Mouse (Mus musculus) inflammation-experienced regulatory T-cells, adult 16 weeks (primary cell): ENCODE measurements around the gene Trappc3l. TPM values are rescaled to one million over a fixed set of nuclear protein-coding genes. Genes with fewer than 3 reads are reported as not detected.

Experiments
- polyA plus RNA-seq: library from polyadenylated mRNA; unstranded; fragments of 100-300 nt; shearing (Covaris generic); gene quantifications from one replicate; pipeline ENCODE4 v1.2.1, GENCODE M21; 2017

Trappc3l gene
- polyA plus RNA-seq: not detected

DNA sequence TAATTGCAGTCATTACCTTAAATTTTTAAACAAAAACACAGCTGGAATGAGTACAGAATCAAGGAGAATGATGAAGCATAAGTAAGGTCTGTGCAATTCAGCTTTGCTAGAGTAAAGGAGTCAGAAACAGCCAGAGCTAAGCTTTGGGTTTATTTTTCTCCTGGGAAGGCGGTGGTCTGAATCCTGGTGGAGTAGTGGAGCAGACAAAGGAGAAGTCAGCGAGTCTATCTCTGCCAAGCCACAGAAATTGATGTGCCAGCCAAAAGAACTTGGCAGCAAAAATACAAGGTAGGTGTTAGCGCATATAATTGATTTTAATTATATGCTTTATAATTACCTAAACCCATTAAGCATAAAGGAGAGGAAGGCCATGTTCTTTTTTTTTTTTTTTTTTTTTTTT is at the start of gene Trappc3l:
Trappc3l (plus strand) TSS at position 197 of the 400 bp plus-strand sequence.

DNA sequence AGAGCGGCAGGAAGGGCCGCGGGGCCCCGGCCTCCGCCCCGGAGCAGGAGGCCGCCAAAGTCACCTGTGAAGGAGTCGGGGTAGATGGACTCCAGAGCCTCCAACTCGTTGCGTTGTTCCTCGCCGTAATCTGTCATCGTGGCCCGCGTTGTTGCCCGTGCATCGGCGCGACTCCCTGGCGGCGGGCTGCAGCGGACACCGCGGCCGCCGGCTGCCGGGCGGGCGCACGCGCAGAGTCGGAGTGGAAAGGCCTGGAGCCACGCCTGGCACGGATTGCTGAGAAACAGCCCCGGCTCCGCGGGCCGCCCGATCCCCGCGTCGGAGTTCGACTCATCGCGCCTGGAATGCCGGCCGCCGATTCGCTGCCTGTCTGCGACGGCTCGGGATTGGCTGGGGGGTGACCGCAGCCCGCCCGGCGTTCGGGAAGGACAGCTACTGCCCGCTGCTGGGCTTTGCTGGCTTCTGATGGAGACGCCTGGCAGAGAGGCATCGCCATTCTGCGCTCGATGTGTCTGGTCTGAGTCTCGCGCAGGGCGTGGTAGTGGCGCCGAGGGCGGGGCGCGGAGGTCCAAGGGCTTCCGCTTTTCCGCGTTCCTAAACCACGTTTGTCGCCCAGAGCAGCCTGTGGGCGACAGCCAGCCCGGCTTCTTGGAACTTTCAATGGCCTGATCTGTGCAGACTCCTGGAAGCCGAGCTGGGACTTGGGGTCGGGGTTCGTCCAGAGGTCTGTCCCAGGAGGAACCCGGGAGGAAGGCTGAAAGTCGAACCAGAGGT is 17.9 kb upstream of the Trappc3l start, which contains the start of gene Rwdd1:
Rwdd1 (minus strand) TSS at position 323 of the 774 bp plus-strand sequence.

DNA sequence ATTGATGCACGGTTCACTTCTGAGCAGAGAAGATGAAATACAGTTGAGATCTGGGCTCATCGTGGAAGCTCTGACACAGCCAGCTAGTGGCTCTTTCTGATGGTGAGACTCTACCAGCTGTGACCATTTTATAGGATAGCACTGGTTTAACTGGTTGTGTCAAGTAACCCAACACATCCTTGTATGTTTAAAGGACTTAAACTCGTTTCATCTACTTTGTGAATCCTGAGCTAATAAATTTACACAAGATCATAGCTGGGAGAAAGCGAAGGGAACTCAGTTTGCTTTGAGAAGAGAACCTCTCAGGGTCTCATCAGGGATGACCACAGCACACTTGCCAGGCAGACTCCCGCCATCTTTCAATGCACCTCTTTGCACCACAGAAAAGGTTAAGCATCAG is 6.8 kb downstream of the Trappc3l start, which contains the start of gene Calhm4:
Calhm4 (minus strand) TSS at position 101 of the 400 bp plus-strand sequence.

DNA sequence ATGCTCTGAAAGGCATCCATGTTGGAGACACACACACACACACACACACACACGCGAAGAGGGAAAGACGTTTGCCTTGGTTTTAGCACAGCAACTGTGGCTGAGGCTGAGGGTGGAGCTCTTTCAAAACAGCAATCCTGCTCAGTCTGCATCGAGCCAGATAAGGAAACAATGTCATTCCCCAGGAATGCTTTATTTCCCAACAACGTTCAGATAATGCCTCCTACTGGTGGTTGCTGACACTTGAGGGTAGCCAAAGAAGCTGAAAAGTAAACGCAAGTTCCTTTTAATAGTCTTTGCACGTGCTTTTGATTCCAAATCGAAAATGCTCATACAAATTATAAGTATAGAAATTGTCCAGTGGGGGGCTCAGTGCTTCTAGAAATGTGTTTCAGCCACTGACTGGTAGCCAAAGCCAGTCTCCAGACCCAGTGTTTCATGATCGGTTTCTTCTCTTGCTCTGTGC is 59.1 kb downstream of the Trappc3l start, which contains the start of gene Calhm5:
Calhm5 (minus strand) TSS at position 102 of the 466 bp plus-strand sequence.

DNA sequence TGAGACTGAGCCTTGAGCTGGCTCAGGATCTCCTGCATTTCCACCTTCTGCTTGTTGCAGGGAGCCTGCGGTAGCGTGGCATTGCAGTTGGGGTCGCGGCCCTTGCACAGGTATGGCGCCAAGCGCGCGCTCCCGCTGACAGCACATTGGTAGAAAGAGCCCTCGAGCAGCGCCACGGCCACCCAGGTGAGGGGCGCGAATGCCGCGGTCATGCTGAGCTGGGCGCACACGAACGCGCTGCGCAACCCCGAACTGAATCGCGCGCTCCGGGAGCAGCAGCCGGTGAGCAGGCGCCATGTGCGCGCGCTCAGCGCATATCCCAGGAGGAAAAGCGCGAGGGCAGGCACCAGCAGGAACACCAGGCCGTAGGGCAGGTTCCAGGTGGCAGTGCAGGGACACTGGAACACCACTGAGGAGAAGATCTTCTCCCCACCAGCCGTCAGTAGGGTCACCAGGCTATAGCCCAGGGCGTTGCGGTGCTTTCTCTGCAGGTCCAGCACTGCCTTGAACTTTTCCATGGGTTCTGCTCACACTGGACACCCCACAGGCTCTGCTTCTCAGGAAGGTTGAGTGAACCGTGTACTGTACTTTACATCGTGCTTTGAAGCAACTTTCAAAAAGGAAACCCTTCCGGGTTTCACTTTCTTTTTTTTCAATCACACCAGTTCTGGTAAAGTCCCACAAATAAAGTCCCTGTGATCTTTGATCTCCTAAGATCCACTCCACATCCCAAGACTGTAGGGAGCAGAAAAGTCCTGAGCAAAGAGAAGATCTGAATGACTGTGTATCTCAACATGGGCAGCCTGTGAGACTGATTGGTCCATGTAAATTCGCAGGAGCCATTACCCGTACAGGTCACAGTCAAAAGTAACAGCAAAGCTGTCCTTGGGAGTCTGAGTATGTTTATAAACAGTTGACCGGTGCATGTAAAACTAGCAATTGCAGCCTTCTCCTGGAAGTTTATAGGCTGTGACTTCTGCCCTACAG is 90.3 kb downstream of the Trappc3l start, which contains the start of gene Calhm6:
Calhm6 (minus strand) TSS at position 593 of the 987 bp plus-strand sequence.

Other genes starting within 250 kb of the Trappc3l start
- not detected for gene Sult3a1, start 179.9 kb upstream of the Trappc3l start, polyA plus RNA-seq
- not detected for gene Rsph4a, start 132.5 kb upstream of the Trappc3l start, polyA plus RNA-seq
- 74.1 TPM for gene Zup1, start 86.3 kb upstream of the Trappc3l start, polyA plus RNA-seq
- 81.0 TPM for gene Rwdd1, start 18.0 kb upstream of the Trappc3l start, polyA plus RNA-seq
- gene Calhm4, start 6.7 kb downstream of the Trappc3l start, polyA plus RNA-seq: not detected
- gene Calhm5, start 58.9 kb downstream of the Trappc3l start, polyA plus RNA-seq: not detected
- gene Calhm6, start 90.4 kb downstream of the Trappc3l start, polyA plus RNA-seq: 27.0 TPM
- gene Dse, start 170.1 kb downstream of the Trappc3l start, polyA plus RNA-seq: 7.5 TPM
- 84.7 TPM for gene Tspyl1, start 244.6 kb downstream of the Trappc3l start, polyA plus RNA-seq